Mouse (Mus musculus) liver, embryonic 15.5 days (tissue): ENCODE measurements around the gene Dusp7. TPM values are rescaled to one million over a fixed set of nuclear protein-coding genes. Genes with fewer than 3 reads are reported as not detected.

ENCODE experiments used
- polyA plus RNA-seq: library from polyadenylated mRNA; unstranded; fragments of >200 nt; fragmentation: Nextera tagmentation; extraction: Ambion mirVana; gene quantifications from 2 replicates; pipeline ENCODE4 v1.2.1, GENCODE M21; 2015

Dusp7 gene
- polyA plus RNA-seq, 1 experiment from 2014 or later, result 3.4 TPM

Other genes starting within 250 kb of the Dusp7 start
- gene Glyctk, start 210.5 kb upstream of the Dusp7 start, polyA plus RNA-seq, result 22.2 and 27.6 TPM in 2 replicates
- gene Wdr82, start 197.7 kb upstream of the Dusp7 start, polyA plus RNA-seq, result 6.8 and 7.3 TPM in 2 replicates
- 11.7 and 13.6 TPM in 2 replicates for gene Ppm1m, start 168.9 kb upstream of the Dusp7 start, polyA plus RNA-seq
- 23.5 and 23.8 TPM in 2 replicates for gene Twf2, start 165.5 kb upstream of the Dusp7 start, polyA plus RNA-seq
- 0.03 and 0.07 TPM in 2 replicates for gene Tlr9, start 146.0 kb upstream of the Dusp7 start, polyA plus RNA-seq
- gene Alas1, start 120.0 kb upstream of the Dusp7 start, polyA plus RNA-seq, result 52.6 and 59.6 TPM in 2 replicates
- gene Poc1a, start 87.6 kb upstream of the Dusp7 start, polyA plus RNA-seq, result 23.1 and 25.1 TPM in 2 replicates
- 454 and 516 TPM in 2 replicates for gene Rpl29, start 60.8 kb downstream of the Dusp7 start, polyA plus RNA-seq
- 32.4 and 35.5 TPM in 2 replicates for gene Acy1, start 69.7 kb downstream of the Dusp7 start, polyA plus RNA-seq
- 29.0 and 36.4 TPM in 2 replicates for gene Abhd14b, start 78.8 kb downstream of the Dusp7 start, polyA plus RNA-seq
- gene Abhd14a, start 79.0 kb downstream of the Dusp7 start, polyA plus RNA-seq, result 20.2 and 22.0 TPM in 2 replicates
- gene Pcbp4, start 84.7 kb downstream of the Dusp7 start, polyA plus RNA-seq, result 7.4 and 9.1 TPM in 2 replicates
- gene Gpr62, start 97.3 kb downstream of the Dusp7 start, polyA plus RNA-seq, result not detected in 2 replicates
- gene Rrp9, start 107.3 kb downstream of the Dusp7 start, polyA plus RNA-seq, result 20.8 and 24.5 TPM in 2 replicates
- 1.4 TPM in 2 replicates for gene Parp3, start 108.3 kb downstream of the Dusp7 start, polyA plus RNA-seq
- not detected in 2 replicates for gene Iqcf1, start 131.3 kb downstream of the Dusp7 start, polyA plus RNA-seq
- not detected in 2 replicates for gene Iqcf5, start 145.9 kb downstream of the Dusp7 start, polyA plus RNA-seq
- gene Iqcf3, start 193.0 kb downstream of the Dusp7 start, polyA plus RNA-seq, result not detected in 2 replicates
- not detected in 2 replicates for gene Iqcf4, start 202.4 kb downstream of the Dusp7 start, polyA plus RNA-seq